Mouse (Mus musculus) skeletal muscle tissue, postnatal 0 days (tissue): ENCODE measurements around the gene Snf8. TPM values are rescaled to one million over a fixed set of nuclear protein-coding genes. Genes with fewer than 3 reads are reported as not detected.

Experiments
- polyA plus RNA-seq: library from polyadenylated mRNA; unstranded; fragments of >200 nt; fragmentation: Nextera tagmentation; extraction: Ambion mirVana; gene quantifications from 2 replicates; pipeline ENCODE4 v1.2.1, GENCODE M21; 2015

Gene Snf8
- 40.6 and 49.3 TPM in 2 replicates for polyA plus RNA-seq

DNA sequence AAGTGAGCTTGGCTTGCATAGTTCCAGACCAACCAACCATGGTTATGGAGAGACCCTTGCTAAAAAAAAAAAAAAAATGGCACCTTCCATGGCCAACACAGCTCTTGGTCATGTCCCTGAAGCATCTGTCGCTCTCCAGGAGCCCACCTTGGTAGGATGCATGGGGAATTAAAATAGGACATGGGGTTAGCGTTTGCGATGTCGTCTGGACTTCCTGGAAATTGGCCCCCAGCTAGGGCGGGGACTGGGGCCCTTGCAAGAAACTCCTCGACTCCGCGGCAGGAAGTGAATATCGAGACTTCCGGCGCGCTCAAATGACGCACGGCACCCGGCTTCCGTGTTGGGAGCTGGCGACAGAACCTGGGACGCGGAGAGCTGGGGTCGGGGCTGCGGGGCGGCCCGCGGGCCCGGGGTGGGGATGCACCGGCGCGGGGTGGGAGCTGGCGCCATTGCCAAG is at the start of gene Snf8:
Gene Snf8, plus strand, starts transcription at position 290 of the 457 bp plus-strand sequence.

DNA sequence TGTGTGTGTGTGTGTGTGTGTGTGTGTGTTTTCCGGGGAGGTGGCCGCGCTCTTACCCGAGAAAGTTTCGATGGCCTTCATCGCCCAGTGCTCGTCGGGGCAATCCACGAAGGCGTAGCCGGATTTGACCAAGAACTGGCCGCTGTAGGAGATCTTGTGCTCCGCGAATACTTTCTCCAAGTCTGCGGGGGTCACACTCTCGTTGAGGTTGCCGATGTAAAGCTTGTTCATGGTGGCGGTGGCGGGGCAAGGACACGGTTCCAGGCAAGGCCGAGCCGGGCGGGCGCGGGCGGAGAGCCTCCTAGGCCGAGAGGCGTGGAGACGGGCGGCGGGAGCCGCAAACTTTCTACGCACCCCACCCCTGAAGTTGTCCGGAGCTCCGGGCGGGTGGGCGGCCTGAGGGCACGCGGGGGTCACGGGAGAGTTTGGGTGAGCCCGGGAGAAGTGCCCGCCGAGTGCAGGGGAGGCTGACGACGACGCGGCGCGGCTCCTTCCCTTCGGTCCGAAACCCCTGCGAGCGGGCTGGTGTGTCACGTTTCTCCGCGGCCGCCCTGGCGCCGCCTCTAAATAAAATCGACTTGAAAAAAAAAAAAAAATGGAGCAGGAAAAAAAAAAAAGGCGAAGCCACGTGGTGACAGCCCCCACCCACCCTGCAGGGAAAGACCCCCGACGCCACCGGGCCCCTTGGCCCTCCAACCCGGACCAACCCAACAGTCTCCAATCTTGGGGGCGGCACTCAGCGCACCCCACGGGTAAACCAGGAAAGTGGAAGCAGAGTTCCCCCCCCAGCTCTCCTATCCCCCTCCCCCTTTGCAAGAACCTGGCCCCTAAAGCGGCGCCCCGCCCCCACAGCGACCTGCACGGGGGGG is 29.0 kb upstream of the Snf8 start, which contains the start of gene Igf2bp1:
Gene Igf2bp1, minus strand, starts transcription at position 538 of the 869 bp plus-strand sequence.

DNA sequence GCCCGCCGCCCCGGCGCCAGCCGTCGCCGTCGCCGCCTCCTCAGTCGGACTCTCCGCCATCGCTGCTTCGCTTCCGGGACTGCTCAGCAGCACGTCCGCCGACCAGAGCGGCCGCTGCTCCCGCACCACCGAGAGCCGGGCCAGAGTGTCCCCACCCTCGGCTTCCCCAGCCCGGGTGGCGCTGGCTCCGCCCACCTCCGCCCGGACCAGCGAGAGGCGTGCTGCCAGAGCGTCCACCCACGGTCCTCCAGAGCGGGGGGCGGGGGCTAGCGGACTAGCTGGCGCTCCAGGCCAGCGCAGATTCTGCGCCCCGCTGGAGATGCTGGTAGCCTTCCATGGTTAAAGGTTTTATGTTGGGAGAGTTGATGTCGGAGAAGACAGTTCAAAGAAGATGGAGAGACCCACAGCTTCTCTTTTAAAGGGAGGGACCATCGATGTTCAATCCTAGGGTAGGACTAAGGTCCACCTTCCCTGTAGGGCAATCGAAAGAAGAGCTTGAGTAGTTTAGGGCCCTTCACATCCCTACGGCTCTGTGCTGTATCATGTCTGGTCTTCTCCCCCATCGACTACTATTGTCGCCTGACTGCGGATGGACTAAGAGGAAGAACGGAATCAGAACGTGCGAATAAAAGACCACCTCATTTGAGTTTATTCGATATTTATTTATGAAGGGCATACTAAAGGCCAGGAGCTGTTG is 30.7 kb downstream of the Snf8 start, which contains the start of gene Ube2z:
Gene Ube2z, minus strand, starts transcription at position 174 of the 697 bp plus-strand sequence.

DNA sequence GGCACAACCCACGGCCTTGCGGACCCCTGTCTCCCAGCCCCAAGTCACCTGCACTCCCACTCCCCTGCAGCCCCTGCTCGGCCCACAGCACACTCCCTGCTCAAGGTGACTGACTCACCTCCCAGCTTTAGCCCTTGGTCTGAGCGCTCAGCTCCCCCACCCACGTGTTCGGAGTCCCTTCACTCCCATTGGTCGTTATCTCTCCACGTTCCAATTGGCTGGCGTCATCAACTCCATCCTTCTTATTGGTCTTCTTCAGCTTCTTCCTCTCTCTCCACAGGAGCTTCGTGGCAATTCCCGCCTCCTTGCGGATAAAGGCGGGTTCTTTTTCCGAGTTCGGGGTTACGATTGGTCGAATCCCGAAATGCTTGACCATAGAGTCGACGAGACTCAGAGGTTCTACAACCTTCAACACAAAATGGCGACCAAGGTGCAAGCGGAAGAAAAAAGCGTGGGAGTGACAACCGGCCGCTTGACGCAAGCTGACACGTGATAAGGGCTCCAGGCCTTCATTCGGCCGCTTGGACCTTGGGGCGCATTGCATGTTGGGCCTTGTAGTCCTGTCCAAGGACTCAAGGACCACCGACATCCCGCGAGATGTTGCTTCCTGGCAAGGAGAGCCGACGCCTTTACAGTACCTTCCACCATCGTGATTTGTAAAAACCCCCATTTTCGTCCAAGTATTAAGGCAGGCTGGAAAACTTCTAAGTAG is 41.0 kb downstream of the Snf8 start, which contains the start of gene Atp5g1:
Gene Atp5g1, minus strand, starts transcription at position 162 of the 712 bp plus-strand sequence.

Other genes with a start within 250 kb of the Snf8 start
- gene Phospho1, start 210.4 kb upstream of the Snf8 start, polyA plus RNA-seq: 7.7 and 7.8 TPM in 2 replicates
- 19.1 and 19.4 TPM in 2 replicates for gene Gngt2, start 197.7 kb upstream of the Snf8 start, polyA plus RNA-seq
- gene Abi3, start 192.4 kb upstream of the Snf8 start, polyA plus RNA-seq: 5.6 and 6.0 TPM in 2 replicates
- gene B4galnt2, start 120.0 kb upstream of the Snf8 start, polyA plus RNA-seq: not detected in 2 replicates
- 5.5 and 6.2 TPM in 2 replicates for gene Igf2bp1, start 28.9 kb upstream of the Snf8 start, polyA plus RNA-seq
- not detected in 2 replicates for gene Gip, start 10.3 kb upstream of the Snf8 start, polyA plus RNA-seq
- 17.8 and 18.8 TPM in 2 replicates for gene Ube2z, start 30.5 kb downstream of the Snf8 start, polyA plus RNA-seq
- 2,104 and 2,569 TPM in 2 replicates for gene Atp5g1, start 40.8 kb downstream of the Snf8 start, polyA plus RNA-seq
- gene Calcoco2, start 77.1 kb downstream of the Snf8 start, polyA plus RNA-seq: not detected in 2 replicates
- gene Ttll6, start 98.9 kb downstream of the Snf8 start, polyA plus RNA-seq: not detected in 2 replicates
- not detected in 2 replicates for gene Hoxb13, start 159.4 kb downstream of the Snf8 start, polyA plus RNA-seq
- gene Hoxb9, start 236.6 kb downstream of the Snf8 start, polyA plus RNA-seq: 0.51 and 0.63 TPM in 2 replicates
- 0.12 and 0.32 TPM in 2 replicates for gene Hoxb8, start 247.0 kb downstream of the Snf8 start, polyA plus RNA-seq